Mouse (Mus musculus): Measurements from ENCODE around the gene Stk26. TPM values are rescaled to one million over a fixed set of nuclear protein-coding genes. Genes with fewer than 3 reads are reported as not detected.

Gene Stk26
- total RNA-seq, 1 experiment from 2014 or later: 2.3 TPM

GRCm38 (mm10) chrX:50926893-50927545 is 86.2 kb downstream of the Stk26 start:
- no peak for DNase-seq

DNA sequence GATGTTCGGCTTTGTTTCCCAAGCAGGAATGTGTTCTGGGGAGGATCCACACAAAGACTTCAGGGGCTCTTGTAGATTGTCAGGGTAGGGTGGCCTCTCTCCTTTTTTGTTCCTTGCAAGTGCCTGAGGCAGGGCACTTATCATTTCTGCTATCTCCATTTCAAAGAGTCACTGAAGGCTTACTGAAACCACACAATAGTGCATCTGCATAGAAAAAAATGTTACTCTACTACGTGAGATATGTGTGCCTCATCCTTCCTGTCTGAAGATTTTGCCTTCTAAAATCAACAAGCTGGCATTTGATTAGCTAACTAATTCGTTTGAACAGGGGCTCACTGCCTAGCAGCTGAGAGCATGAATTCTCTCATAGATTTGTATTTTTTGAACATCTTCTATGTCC is 89.5 kb downstream of the Stk26 start:
- no peak for DNase-seq

GRCm38 (mm10) chrX:50937117-50937516 is 96.3 kb downstream of the Stk26 start:
- no peak for DNase-seq

- DNase-seq: no peak
Measured at GRCm38 (mm10) chrX:50942610-50943009, 101.8 kb downstream of the Stk26 start, which contains the start of gene Frmd7. Gene Frmd7, minus strand, starts transcription at chrX:50942710.

Other genes with a start within 250 kb of the Stk26 start
- not detected in 2 replicates for gene Frmd7, start 101.7 kb downstream of the Stk26 start, total RNA-seq (2021)
- 27.4 and 29.5 TPM in 2 replicates for gene Rap2c, start 177.0 kb downstream of the Stk26 start, total RNA-seq (2021)